Mouse (Mus musculus) midbrain, embryonic 11.5 days (tissue): ENCODE measurements around the gene Cbx1. TPM values are rescaled to one million over a fixed set of nuclear protein-coding genes. Genes with fewer than 3 reads are reported as not detected.
"Not testable (repeated sequence)": the region's sequence is repeated elsewhere in the genome, so short reads cannot be mapped to it uniquely, and the experiment has no call there.

Source experiments
- ATAC-seq: fragments of 200-750 bp; cut with Nextera tagmentation; 2 replicates; pipeline ENCODE4 v1.8.0; 2017; ENCODE audit warnings: moderate TSS enrichment, moderate library complexity; ENCODE audit not compliant: low FRiP score
- DNase-seq: peaks from one replicate; pipeline ENCODE4 v3.0.0; 2015; ENCODE audit warnings: low spot score; ENCODE audit errors: missing footprints
- H3K27ac ChIP-seq: fragments of 300-500 bp; sonication (generic); 2 replicates; pipeline ENCODE4 v1.5.1; 2014; ENCODE audit warnings: low read depth, low read length
- H3K27me3 ChIP-seq: fragments of 300-500 bp; sonication (generic); 2 replicates; pipeline ENCODE4 v1.6.1; 2014; ENCODE audit warnings: mild to moderate bottlenecking, low read length, moderate library complexity, mixed read lengths; ENCODE audit not compliant: control insufficient read depth, insufficient read depth
- H3K36me3 ChIP-seq: fragments of 300-500 bp; sonication (generic); 2 replicates; pipeline ENCODE4 v1.6.1; 2014; ENCODE audit warnings: mild to moderate bottlenecking, low read length, moderate library complexity, mixed read lengths; ENCODE audit not compliant: control insufficient read depth, insufficient read depth
- H3K4me1 ChIP-seq: fragments of 300-500 bp; sonication (generic); 2 replicates; pipeline ENCODE4 v1.6.1; 2014; ENCODE audit warnings: low read length; ENCODE audit not compliant: control insufficient read depth, insufficient read depth
- H3K4me2 ChIP-seq: fragments of 300-500 bp; sonication (generic); 2 replicates; pipeline ENCODE4 v1.6.1; 2014; ENCODE audit warnings: mild to moderate bottlenecking, moderate library complexity
- H3K4me3 ChIP-seq: fragments of 300-500 bp; sonication (generic); 2 replicates; pipeline ENCODE4 v1.5.1; 2014; ENCODE audit warnings: low read depth, low read length
- H3K9ac ChIP-seq: fragments of 300-500 bp; sonication (generic); 2 replicates; pipeline ENCODE4 v1.6.1; 2014; ENCODE audit warnings: low read length
- H3K9me3 ChIP-seq: fragments of 300-500 bp; sonication (generic); 2 replicates; pipeline ENCODE4 v1.6.1; 2016; ENCODE audit warnings: low read length; ENCODE audit not compliant: control insufficient read depth
- WGBS: fragments of 180-500 bp; shearing (Covaris S2); extraction: QIAGEN DNeasy Blood & Tissue Kit; methylation state at CpG from one replicate; pipeline ENCODE4 v1.1.7; 2014; 5-methylcytosine and 5-hydroxymethylcytosine counted together
- microRNA counts: library from miRNA; unstranded; fragments of <30 nt; microRNA quantifications from one replicate; lab custom pipeline; 2015
- microRNA-seq: library from miRNA; unstranded; fragments of <30 nt; microRNA quantifications from one replicate; pipeline ENCODE4, GENCODE M21; 2017
- polyA plus RNA-seq: library from polyadenylated mRNA; unstranded; fragments of >200 nt; fragmentation: Nextera tagmentation; extraction: Ambion mirVana; gene quantifications from 2 replicates; pipeline ENCODE4 v1.2.1, GENCODE M21; 2014

Cbx1 gene
- polyA plus RNA-seq, 1 experiment from 2014 or later = 167 TPM

- 64% methylated on average over 9 of the region's 9 CpGs for WGBS
- H3K4me3 ChIP-seq = no peak overlapping the region
- DNase-seq (no peak), ATAC-seq (no peak)
- H3K9ac ChIP-seq = no peak overlapping the region
- H3K36me3 ChIP-seq = no peaks in the 10 kb centered on the region
- H3K4me1 ChIP-seq = peaks cover 6% of the 10 kb centered on the region; the same call in 1 of the 2 replicates
- H3K27ac ChIP-seq = no peak overlapping the region
- H3K27me3 ChIP-seq = peaks cover 3% of the 10 kb centered on the region; the same call in 1 of the 2 replicates
- no peak overlapping the region for H3K4me2 ChIP-seq
- no peaks in the 10 kb centered on the region for H3K9me3 ChIP-seq
Observed at GRCm38 (mm10) chr11:96848694-96849093, 59.8 kb downstream of the Cbx1 start.

GRCm38 (mm10) chr11:96849145-96849544 is 60.2 kb downstream of the Cbx1 start:
- whole genome bisulfite sequencing = 78% methylated on average over 5 of the region's 5 CpGs
- H3K4me3 ChIP-seq = not testable (repeated sequence)

DNA sequence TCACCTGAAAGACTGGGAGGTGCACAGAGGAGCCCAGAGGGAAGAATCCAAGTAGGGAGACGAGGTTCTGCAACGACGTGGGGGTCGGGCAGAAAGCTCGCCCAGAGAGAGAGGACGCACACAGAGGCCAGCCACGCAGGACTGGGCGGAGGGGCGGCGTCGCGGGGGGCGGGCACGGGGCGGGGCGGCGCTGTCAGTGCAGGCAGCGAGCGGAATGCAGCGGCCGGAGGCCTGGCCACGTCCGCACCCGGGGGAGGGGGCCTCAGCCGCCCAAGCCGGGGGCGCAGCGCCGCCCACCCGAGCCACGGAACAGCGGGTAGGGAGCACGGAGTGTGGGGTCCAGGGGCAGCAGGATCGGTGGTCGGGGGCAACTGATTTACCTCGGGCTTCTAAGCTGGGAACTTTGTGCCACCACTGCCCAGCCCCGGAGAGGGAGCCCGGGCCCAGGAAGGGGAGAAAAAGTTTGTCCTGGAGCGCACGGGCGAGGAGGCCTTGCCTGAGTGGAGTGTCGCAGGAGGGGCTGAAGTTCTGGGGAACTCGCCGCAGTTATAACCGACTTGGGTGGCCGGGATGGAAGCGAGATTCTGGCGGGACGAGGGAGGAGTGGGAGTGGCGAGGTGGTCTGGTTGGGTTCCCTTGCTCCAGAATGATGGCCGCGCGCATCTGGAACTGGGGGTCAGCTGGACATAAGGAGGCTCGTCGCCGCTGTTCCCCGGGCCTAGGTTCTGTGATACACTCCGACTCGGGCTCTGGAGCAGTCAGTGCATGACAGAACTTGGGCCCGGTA is 60.9 kb downstream of the Cbx1 start, which contains the start of gene Copz2:
TSS of gene Copz2 (plus strand) at position 190 of the 787 bp plus-strand sequence.
- Histone ChIP-seq H3K27me3 (peaks cover 3% of the 10 kb centered on the region; the same call in 1 of the 2 replicates), H3K27ac (no peak within 1 kb of the TSS), H3K4me1 (peaks cover 6% of the 10 kb centered on the region; the same call in 1 of the 2 replicates), H3K9me3 (no peaks in the 10 kb centered on the region), H3K4me3 (peak within 1 kb of the TSS; percentile 49), H3K36me3 (no peaks in the 10 kb centered on the region), H3K9ac (peak within 1 kb of the TSS; percentile 59), H3K4me2 (peak within 1 kb of the TSS; percentile 93)
- WGBS = 1% methylated on average over 60 of the region's 60 CpGs
- ATAC-seq = peak; percentile 52
- peak; percentile 91 for DNase-seq

More at GRCm38 (mm10) chr11:96849145-96849544, 60.2 kb downstream of the Cbx1 start:
- H3K4me1 ChIP-seq, DNase-seq, H3K36me3 ChIP-seq, H3K27me3 ChIP-seq, ATAC-seq, H3K9ac ChIP-seq, H3K9me3 ChIP-seq, H3K27ac ChIP-seq: not testable (repeated sequence)
- H3K4me2 ChIP-seq = peak overlapping the region; percentile 93; the same call in 1 of the 2 replicates

DNA sequence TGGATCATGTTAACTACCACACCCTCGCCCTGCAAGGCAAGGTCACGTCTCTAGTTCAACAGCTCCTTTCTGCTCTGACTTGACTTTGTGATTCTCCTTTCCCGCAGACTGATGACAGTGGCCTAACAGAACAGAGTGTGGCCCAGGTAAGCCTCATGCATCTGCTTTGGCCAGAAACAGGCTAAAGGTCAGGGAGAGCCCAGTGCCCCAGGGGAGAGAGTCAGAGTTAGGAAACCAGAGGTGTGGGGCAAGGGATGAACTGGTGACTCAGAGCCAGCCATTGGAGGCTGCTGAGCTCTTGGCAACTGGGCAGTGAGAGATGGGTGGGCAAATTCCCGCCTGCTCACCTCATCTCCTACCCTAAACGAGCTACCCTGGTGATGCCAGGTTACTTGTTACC is 68.5 kb downstream of the Cbx1 start:
- Histone ChIP-seq H3K9me3 (no peaks in the 10 kb centered on the region), H3K9ac (no peak overlapping the region), H3K4me1 (peaks cover 10% of the 10 kb centered on the region), H3K36me3 (no peaks in the 10 kb centered on the region), H3K27me3 (no peaks in the 10 kb centered on the region), H3K27ac (no peak overlapping the region), H3K4me3 (no peak overlapping the region), H3K4me2 (no peak overlapping the region)
- 87% methylated on average over 5 of the region's 5 CpGs for WGBS
- no peak for DNase-seq
- no peak for ATAC-seq

MicroRNAs within 50 kb of the gene (microRNA counts, 519-probe panel; counts per million panel counts)
- microRNA mmu-miR-152 (lab: Ali Mortazavi, UCI) = 5,629 counts per million, percentile 75 among the panel's probes with 10 or more counts

Small RNA genes lying within 50 kb of the gene (microRNA-seq; reads per million reads assigned to microRNA genes)
- gene Mir152 = 156 reads per million, percentile 59 among the genes with 10 or more reads in this experiment

Other genes starting within 250 kb of the Cbx1 start
- gene Snx11, start 11.6 kb upstream of the Cbx1 start, polyA plus RNA-seq = 15.3 and 18.8 TPM in 2 replicates
- gene Nfe2l1, start 40.8 kb downstream of the Cbx1 start, polyA plus RNA-seq = 31.7 and 35.2 TPM in 2 replicates
- 47.5 and 51.1 TPM in 2 replicates for gene Copz2, start 60.7 kb downstream of the Cbx1 start, polyA plus RNA-seq
- 91.4 and 92.8 TPM in 2 replicates for gene Cdk5rap3, start 127.4 kb downstream of the Cbx1 start, polyA plus RNA-seq
- gene Prr15l, start 139.0 kb downstream of the Cbx1 start, polyA plus RNA-seq = 0.12 and 0.19 TPM in 2 replicates
- 23.1 and 24.4 TPM in 2 replicates for gene Pnpo, start 154.9 kb downstream of the Cbx1 start, polyA plus RNA-seq
- gene Sp2, start 193.8 kb downstream of the Cbx1 start, polyA plus RNA-seq = 22.2 and 26.3 TPM in 2 replicates
- not detected in 2 replicates for gene Sp6, start 224.3 kb downstream of the Cbx1 start, polyA plus RNA-seq
- gene Scrn2, start 240.8 kb downstream of the Cbx1 start, polyA plus RNA-seq = 21.3 and 22.1 TPM in 2 replicates